Mouse (Mus musculus): Measurements from ENCODE around the gene Zbtb42. TPM values are rescaled to one million over a fixed set of nuclear protein-coding genes. Genes with fewer than 3 reads are reported as not detected.

The Zbtb42 gene
- total RNA-seq, 2 experiments from 2014 or later, result 0.92 to 1.8 TPM

GRCm38 (mm10) chr12:112723445-112723844, 44.8 kb downstream of the Zbtb42 start:
- no peak for ATAC-seq (replicated peaks; ENCODE audit: poor library complexity)

DNA sequence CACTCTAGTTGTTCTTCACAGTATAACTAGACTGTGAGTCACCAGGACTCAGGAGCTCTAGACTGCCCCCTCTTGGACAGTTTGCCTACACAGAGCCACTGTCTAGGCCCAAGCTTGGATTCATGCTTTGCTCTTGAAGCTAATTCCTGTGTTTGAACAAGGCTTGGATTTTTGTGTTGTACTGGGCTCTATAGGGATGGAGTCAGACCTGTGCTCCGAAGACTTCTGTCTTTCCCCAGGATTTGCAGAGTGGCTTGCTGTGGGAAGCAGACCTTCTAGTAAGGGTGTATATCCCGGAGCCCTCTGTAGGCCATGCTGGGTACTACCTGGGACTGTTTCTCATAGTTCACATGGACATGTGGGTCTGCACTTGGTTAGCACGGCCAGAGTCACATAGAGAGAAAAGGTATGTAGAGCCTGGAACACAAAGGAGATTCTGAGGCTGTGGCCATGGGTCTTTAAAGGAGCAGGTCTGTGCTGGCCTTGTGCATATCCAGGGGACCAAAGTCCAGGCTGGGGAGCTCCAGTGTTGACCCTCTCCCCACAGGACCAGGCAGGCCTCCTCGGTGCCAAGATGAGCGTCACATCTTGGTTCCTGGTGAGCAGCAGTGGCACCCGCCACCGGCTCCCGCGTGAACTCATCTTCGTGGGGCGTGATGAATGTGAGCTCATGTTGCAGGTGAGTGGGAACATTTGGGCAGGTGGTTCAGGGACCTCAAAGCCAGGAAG, 45.6 kb downstream of the Zbtb42 start:
- ATAC-seq (replicated peaks; ENCODE audit: poor library complexity), result peak; percentile 78

DNA sequence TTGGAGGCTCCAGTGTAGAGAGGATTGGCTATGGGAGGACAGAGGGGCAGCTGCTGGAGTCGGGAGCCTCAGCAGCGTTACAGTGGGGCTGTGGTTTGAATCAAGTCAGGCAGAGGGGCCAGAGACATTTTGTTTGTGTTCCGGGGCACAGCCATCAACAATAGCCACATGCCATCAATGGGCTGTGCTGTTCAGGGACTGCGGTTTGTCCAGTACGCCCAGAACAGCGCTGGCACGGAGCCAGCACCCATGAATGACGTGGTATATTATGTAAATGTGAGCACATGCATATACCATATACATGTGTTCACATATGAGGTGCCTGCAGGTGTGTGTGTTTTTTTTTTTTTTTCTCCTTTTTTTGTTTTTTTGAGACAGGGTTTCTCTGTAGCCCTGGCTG, 49.2 kb downstream of the Zbtb42 start:
- ATAC-seq (replicated peaks; ENCODE audit: poor library complexity), result no peak

DNA sequence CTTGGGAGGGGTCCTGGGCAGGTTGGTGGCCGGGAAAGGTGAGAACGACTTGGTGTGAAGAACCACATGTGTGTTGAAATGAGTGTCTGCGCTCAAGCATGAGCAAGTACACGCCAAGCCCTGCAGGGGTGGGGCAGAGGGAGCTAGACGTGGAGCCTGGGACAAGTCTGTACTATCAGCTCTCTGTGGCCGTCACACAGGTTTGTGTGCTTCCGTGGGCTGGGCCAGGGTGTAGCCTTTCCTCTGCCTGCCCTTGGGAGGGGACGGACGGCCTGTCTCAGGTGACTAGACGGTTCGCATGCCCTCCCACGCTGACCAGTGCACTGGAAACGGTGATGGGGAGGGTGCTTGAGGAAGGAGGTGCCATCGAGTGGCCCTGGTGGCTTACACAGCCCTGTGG, 52.2 kb downstream of the Zbtb42 start:
- ATAC-seq (replicated peaks; ENCODE audit: poor library complexity), result no peak

Other genes with a start within 250 kb of the Zbtb42 start
- gene A530016L24Rik, start 189.4 kb upstream of the Zbtb42 start, total RNA-seq (2015), result not detected in 2 replicates
- gene A530016L24Rik, start 189.4 kb upstream of the Zbtb42 start, total RNA-seq (2017), result not detected in 2 replicates
- gene Tmem179, start 162.1 kb upstream of the Zbtb42 start, total RNA-seq (2015), result not detected in 2 replicates
- not detected in 2 replicates for gene Tmem179, start 162.1 kb upstream of the Zbtb42 start, total RNA-seq (2017)
- gene Inf2, start 90.0 kb upstream of the Zbtb42 start, total RNA-seq (2015), result 11.0 and 13.6 TPM in 2 replicates
- 4.8 and 7.1 TPM in 2 replicates for gene Inf2, start 90.0 kb upstream of the Zbtb42 start, total RNA-seq (2017)
- 113 and 131 TPM in 2 replicates for gene Adssl1, start 58.8 kb upstream of the Zbtb42 start, total RNA-seq (2015)
- 113 and 126 TPM in 2 replicates for gene Adssl1, start 58.8 kb upstream of the Zbtb42 start, total RNA-seq (2017)
- 163 and 168 TPM in 2 replicates for gene Siva1, start 34.1 kb upstream of the Zbtb42 start, total RNA-seq (2015)
- 291 and 325 TPM in 2 replicates for gene Siva1, start 34.1 kb upstream of the Zbtb42 start, total RNA-seq (2017)
- 84.3 and 85.6 TPM in 2 replicates for gene Akt1, start 3.9 kb upstream of the Zbtb42 start, total RNA-seq (2015)
- gene Akt1, start 3.9 kb upstream of the Zbtb42 start, total RNA-seq (2017), result 74.8 and 96.1 TPM in 2 replicates
- gene Cep170b, start 41.6 kb downstream of the Zbtb42 start, total RNA-seq (2015), result 0.59 and 2.1 TPM in 2 replicates
- gene Cep170b, start 41.6 kb downstream of the Zbtb42 start, total RNA-seq (2017), result 1.1 and 4.7 TPM in 2 replicates
- 26.6 and 48.3 TPM in 2 replicates for gene Pld4, start 81.8 kb downstream of the Zbtb42 start, total RNA-seq (2015)
- 16.4 and 26.7 TPM in 2 replicates for gene Pld4, start 81.8 kb downstream of the Zbtb42 start, total RNA-seq (2017)
- not detected in 2 replicates for gene Ahnak2, start 123.8 kb downstream of the Zbtb42 start, total RNA-seq (2015)
- gene Ahnak2, start 123.8 kb downstream of the Zbtb42 start, total RNA-seq (2017), result not detected in 2 replicates
- gene Clba1, start 130.1 kb downstream of the Zbtb42 start, total RNA-seq (2015), result 0.39 and 0.52 TPM in 2 replicates
- 0.87 and 1.0 TPM in 2 replicates for gene Clba1, start 130.1 kb downstream of the Zbtb42 start, total RNA-seq (2017)
- 64.3 and 68.9 TPM in 2 replicates for gene Cdca4, start 150.6 kb downstream of the Zbtb42 start, total RNA-seq (2015)
- 56.8 and 63.6 TPM in 2 replicates for gene Cdca4, start 150.6 kb downstream of the Zbtb42 start, total RNA-seq (2017)
- 11.4 and 14.1 TPM in 2 replicates for gene Gpr132, start 189.4 kb downstream of the Zbtb42 start, total RNA-seq (2015)
- 5.7 and 6.1 TPM in 2 replicates for gene Gpr132, start 189.4 kb downstream of the Zbtb42 start, total RNA-seq (2017)

Data from megakaryocyte progenitor cell, adult 5-6 weeks (primary cell).